ENCODE assay signal across 9 mouse cellular contexts in genomic region chr15:27496596-27497299, GRCm38 (mm10). TPM values are rescaled to one million over a fixed set of nuclear protein-coding genes. Genes with fewer than 3 reads are reported as not detected.
DNase-seq lines count a peak whose midpoint lies in the region; ATAC-seq and TF ChIP-seq lines count a peak whose summit lies in the region.
"Had no signal": no experiment of that assay in that cellular context is flagged by ENCODE, and none has a peak within 500 bp of the region (broad histone marks: within the 10 kb centered on the region; RNA-seq: fewer than 3 reads in every experiment).

No protein-coding gene starts in this region.

- H3K27ac ChIP-seq in neural tube, embryonic 11.5 days (ENCODE audit: low read depth, low read length), result no peak overlapping the region; the same call in 1 of the 2 replicates
- H3K27ac ChIP-seq in liver, postnatal 0 days (ENCODE audit: low read depth), result peak overlapping the region; percentile 87
- H3K27ac ChIP-seq in stomach, postnatal 0 days (replicated peaks), result no peak overlapping the region

- TF ChIP-seq CTCF in liver, postnatal 0 days (IDR thresholded peaks at IDR 0.05; ENCODE audit: low read depth), result 0 out of 2 replicates have a peak, but pooled peaks have one; percentile 8
- TF ChIP-seq CTCF in stomach, postnatal 0 days (IDR thresholded peaks at IDR 0.05; ENCODE audit: low read depth), result no peak

- ATAC-seq in cerebellum, adult (ENCODE audit: insufficient number of reproducible peaks, low FRiP score, low TSS enrichment), result no peak
- peak; percentile 32; the same call in 1 of the 2 replicates for ATAC-seq in neural tube, embryonic 11.5 days (ENCODE audit: insufficient read depth, low FRiP score, low TSS enrichment)
- peak; percentile 89 for ATAC-seq in liver, postnatal 0 days
- ATAC-seq in stomach, postnatal 0 days (ENCODE audit: low FRiP score, low TSS enrichment), result peak; percentile 14; the same call in 1 of the 2 replicates
- ATAC-seq: inflammation-experienced regulatory T-cells, adult 6 months had no signal

- H3K9me3 ChIP-seq in neural tube, embryonic 11.5 days (ENCODE audit: control insufficient read depth, low read length), result no peaks in the 10 kb centered on the region
- H3K9me3 ChIP-seq in liver, postnatal 0 days (ENCODE audit: low read length), result no peaks in the 10 kb centered on the region
- no peaks in the 10 kb centered on the region for H3K9me3 ChIP-seq in stomach, postnatal 0 days (ENCODE audit: control insufficient read depth, low read length)

- WGBS in neural tube, embryonic 11.5 days, result 73% methylated on average over 11 of the region's 11 CpGs
- 51% methylated on average over 11 of the region's 11 CpGs for WGBS in liver, postnatal 0 days (ENCODE audit: insufficient replicate concordance)
- WGBS in stomach, postnatal 0 days, result 85% methylated on average over 11 of the region's 11 CpGs

- no peak overlapping the region for H3K9ac ChIP-seq in neural tube, embryonic 11.5 days (ENCODE audit: low read length)
- peak overlapping the region; percentile 50 for H3K9ac ChIP-seq in liver, postnatal 0 days (replicated peaks)
- no peak overlapping the region for H3K9ac ChIP-seq in stomach, postnatal 0 days (ENCODE audit: low read length)

- no peaks in the 10 kb centered on the region for H3K36me3 ChIP-seq in neural tube, embryonic 11.5 days (ENCODE audit: control insufficient read depth, insufficient read depth, low read length)
- no peaks in the 10 kb centered on the region for H3K36me3 ChIP-seq in liver, postnatal 0 days (replicated peaks; ENCODE audit: insufficient read depth, low read length)
- no peaks in the 10 kb centered on the region for H3K36me3 ChIP-seq in stomach, postnatal 0 days (ENCODE audit: control insufficient read depth, insufficient read depth, low read length)

- peaks cover 16% of the 10 kb centered on the region for H3K4me1 ChIP-seq in neural tube, embryonic 11.5 days (ENCODE audit: control insufficient read depth, insufficient read depth, low read length)
- peaks cover 59% of the 10 kb centered on the region for H3K4me1 ChIP-seq in liver, postnatal 0 days (ENCODE audit: insufficient read depth)
- H3K4me1 ChIP-seq in stomach, postnatal 0 days (replicated peaks; ENCODE audit: control insufficient read depth, insufficient read depth), result no peaks in the 10 kb centered on the region

- TF ChIP-seq EP300 in liver, postnatal 0 days (IDR thresholded peaks at IDR 0.05; ENCODE audit: low read depth), result peak; percentile 99
- no peak for TF ChIP-seq EP300 in stomach, postnatal 0 days (optimal IDR thresholded peaks at IDR 0.05)

- H3K4me3 ChIP-seq in neural tube, embryonic 11.5 days (ENCODE audit: low read depth, low read length), result no peak overlapping the region
- peak overlapping the region; percentile 6; the same call in 1 of the 2 replicates for H3K4me3 ChIP-seq in liver, postnatal 0 days (ENCODE audit: low read depth, low read length)
- H3K4me3 ChIP-seq in stomach, postnatal 0 days (ENCODE audit: low read depth, low read length), result no peak overlapping the region

- no peaks in the 10 kb centered on the region for H3K27me3 ChIP-seq in neural tube, embryonic 11.5 days (ENCODE audit: control insufficient read depth, insufficient read depth, low read length)
- H3K27me3 ChIP-seq in liver, postnatal 0 days (ENCODE audit: insufficient read depth, low read length), result no peaks in the 10 kb centered on the region
- H3K27me3 ChIP-seq in stomach, postnatal 0 days (ENCODE audit: control insufficient read depth, insufficient read depth, low read length), result no peaks in the 10 kb centered on the region

- peak; percentile 44 to 47 for DNase-seq in cerebellum, postnatal 10 days
- no peak for DNase-seq in neural tube, embryonic 11.5 days (ENCODE audit: low spot score)
- DNase-seq in neural tube, embryonic 10.5 days (ENCODE audit: extremely low spot score, low spot score), result no peak
- DNase-seq in liver, postnatal 0 days, result peak; percentile 68
- no peak for DNase-seq in stomach, postnatal 0 days (ENCODE audit: low spot score)
- no peak for DNase-seq in B cell, adult 2 months
- no peak for DNase-seq in kidney, adult 11 months

- H3K4me2 ChIP-seq in neural tube, embryonic 11.5 days (ENCODE audit: low read depth), result no peak overlapping the region
- peak overlapping the region; percentile 59 for H3K4me2 ChIP-seq in liver, postnatal 0 days (ENCODE audit: low read depth, low read length)
- no peak overlapping the region for H3K4me2 ChIP-seq in stomach, postnatal 0 days (replicated peaks; ENCODE audit: low read depth)

RNA-seq across cellular contexts. Expression of gene Ank, which starts 30.3 kb away (rescaled TPM):
- 8.7 and 12.9 TPM in 2 replicates for polyA plus RNA-seq in neural tube, embryonic 11.5 days (2014; fragmentation: Nextera tagmentation; extraction: Ambion mirVana)
- polyA plus RNA-seq in liver, postnatal 0 days (2015; fragmentation: Nextera tagmentation; extraction: Ambion mirVana), result 7.8 and 8.3 TPM in 2 replicates
- 16.2 and 20.3 TPM in 2 replicates for polyA plus RNA-seq in stomach, postnatal 0 days (2015; fragmentation: Nextera tagmentation; extraction: Ambion mirVana)

Comparison
In these comparisons a context has a peak if more than half of its experiments do, and no peak if none do; other contexts are left out.
1. DNase-seq: peak in cerebellum, postnatal 10 days (2 of 2) and liver, postnatal 0 days (single experiment); none in neural tube, embryonic 11.5 days (single experiment), neural tube, embryonic 10.5 days (single experiment), stomach, postnatal 0 days (single experiment), B cell, adult 2 months (0 of 2) and kidney, adult 11 months (single experiment).